Comparison of ENCODE assay signal across 24 mouse cellular contexts in the genomic region with DNA sequence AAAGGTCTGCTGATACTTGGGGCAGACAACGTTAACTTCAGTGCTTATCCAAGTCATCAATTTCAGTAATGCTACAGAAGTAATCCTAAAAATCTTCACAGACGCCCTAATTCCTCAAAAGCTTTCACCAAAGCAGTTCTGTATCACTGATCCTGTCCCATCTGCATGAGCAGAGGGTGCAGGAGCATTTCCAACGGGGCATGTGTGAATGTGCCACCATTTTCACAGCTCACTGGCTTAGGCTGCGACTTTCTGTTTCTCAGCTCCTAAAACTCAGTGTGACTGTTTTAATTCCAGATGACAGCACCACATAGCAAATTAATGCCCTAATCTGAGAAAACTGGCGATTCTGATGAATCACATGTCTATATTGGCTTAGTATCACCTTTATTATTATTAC.
DNase-seq lines count a peak whose midpoint lies in the region; ATAC-seq and TF ChIP-seq lines count a peak whose summit lies in the region.
"Had no signal": no experiment of that assay in that cellular context is flagged by ENCODE, and none has a peak within 500 bp of the region (broad histone marks: within the 10 kb centered on the region; RNA-seq: fewer than 3 reads in every experiment).

No protein-coding gene starts in this region.

- peak; percentile 48 to 56 for DNase-seq in cerebellum, postnatal 10 days
- no peak for DNase-seq in cerebellum, postnatal 4 days (ENCODE audit: low spot score in 2 of 2)
- no peak for DNase-seq in forebrain, embryonic 10.5 days (ENCODE audit: extremely low spot score, low spot score)
- DNase-seq in layer of hippocampus, adult 2 months (ENCODE audit: low spot score in 2 of 2): peak in 1 of 2 experiments; percentile 41
- no peak for DNase-seq in layer of hippocampus, adult 11-12 months (ENCODE audit: low spot score)
- DNase-seq in retina, embryonic 14.5 days (ENCODE audit: low spot score): peak; percentile 6
- DNase-seq in retina, postnatal 1 day: no peak
- DNase-seq: adrenal gland, postnatal 10 days; adrenal gland, postnatal 36 days; cerebellum, adult 11 months; cerebellum, adult 2 months; cerebellum, postnatal 25 days; embryo, embryonic 11 days; gastrocnemius, postnatal 25 days; heart, adult 2 months had no signal

- H3K27me3 ChIP-seq in forebrain, embryonic 16.5 days (replicated peaks; ENCODE audit: control insufficient read depth, insufficient read depth, low read length): no peaks in the 10 kb centered on the region
- no peaks in the 10 kb centered on the region for H3K27me3 ChIP-seq in forebrain, embryonic 10.5 days (ENCODE audit: poor library complexity, severe bottlenecking)
- H3K27me3 ChIP-seq: embryonic facial prominence, embryonic 13.5 days; hindbrain, embryonic 12.5 days; hindbrain, embryonic 15.5 days had no signal

- H3K4me2 ChIP-seq in forebrain, embryonic 16.5 days (ENCODE audit: low read length): no peak overlapping the region
- H3K4me2 ChIP-seq: embryonic facial prominence, embryonic 13.5 days; hindbrain, embryonic 12.5 days; hindbrain, embryonic 15.5 days had no signal

- no peaks in the 10 kb centered on the region for H3K36me3 ChIP-seq in forebrain, embryonic 16.5 days (ENCODE audit: control insufficient read depth, insufficient read depth)
- H3K36me3 ChIP-seq in forebrain, embryonic 10.5 days (replicated peaks): no peaks in the 10 kb centered on the region
- H3K36me3 ChIP-seq: embryonic facial prominence, embryonic 10.5 days; embryonic facial prominence, embryonic 13.5 days; heart, embryonic 10.5 days; hindbrain, embryonic 12.5 days; hindbrain, embryonic 15.5 days had no signal

- peak; percentile 26; the same call in 1 of the 2 replicates for ATAC-seq in forebrain, embryonic 16.5 days
- ATAC-seq: activated CD4-positive, CD25-positive, alpha-beta regulatory T cell, adult 4 months; intestine, postnatal 0 days had no signal

- H3K9ac ChIP-seq in forebrain, embryonic 16.5 days (replicated peaks; ENCODE audit: low read depth, low read length): no peak overlapping the region
- H3K9ac ChIP-seq: embryonic facial prominence, embryonic 13.5 days; hindbrain, embryonic 12.5 days; hindbrain, embryonic 15.5 days had no signal

- 60% methylated on average over 5 of the region's 5 CpGs for WGBS in forebrain, embryonic 16.5 days
- WGBS in forebrain, embryonic 10.5 days: 80% methylated on average over 5 of the region's 5 CpGs

- H3K27ac ChIP-seq in forebrain, embryonic 16.5 days (ENCODE audit: low read length): no peak overlapping the region
- H3K27ac ChIP-seq in forebrain, embryonic 10.5 days: no peak overlapping the region
- H3K27ac ChIP-seq in layer of hippocampus, adult 2 months: peak overlapping the region; percentile 25; the same call in 1 of the 2 replicates
- H3K27ac ChIP-seq: embryonic facial prominence, embryonic 10.5 days; embryonic facial prominence, embryonic 13.5 days; heart, adult 2 months; heart, embryonic 10.5 days; hindbrain, embryonic 12.5 days; hindbrain, embryonic 15.5 days had no signal

- H3K9me3 ChIP-seq in forebrain, embryonic 16.5 days (ENCODE audit: control insufficient read depth, low read length): no peaks in the 10 kb centered on the region
- no peaks in the 10 kb centered on the region for H3K9me3 ChIP-seq in forebrain, embryonic 10.5 days
- H3K9me3 ChIP-seq: embryonic facial prominence, embryonic 10.5 days; heart, embryonic 10.5 days; hindbrain, embryonic 12.5 days; hindbrain, embryonic 15.5 days had no signal

- TF ChIP-seq CTCF in layer of hippocampus, adult 2 months (conservative IDR thresholded peaks at IDR 0.05): no peak

- no peak overlapping the region for H3K4me3 ChIP-seq in forebrain, embryonic 16.5 days (replicated peaks; ENCODE audit: low read length)
- H3K4me3 ChIP-seq in forebrain, embryonic 10.5 days: no peak overlapping the region
- no peak overlapping the region for H3K4me3 ChIP-seq in layer of hippocampus, adult 2 months
- H3K4me3 ChIP-seq: embryonic facial prominence, embryonic 10.5 days; embryonic facial prominence, embryonic 13.5 days; erythroblast, embryonic 14.5 days; heart, adult 2 months; heart, embryonic 10.5 days; hindbrain, embryonic 12.5 days; hindbrain, embryonic 15.5 days had no signal

- H3K4me1 ChIP-seq in forebrain, embryonic 16.5 days (replicated peaks; ENCODE audit: control insufficient read depth, insufficient read depth, low read length): peaks cover 5% of the 10 kb centered on the region
- H3K4me1 ChIP-seq in forebrain, embryonic 10.5 days: peaks cover 15% of the 10 kb centered on the region
- H3K4me1 ChIP-seq: embryonic facial prominence, embryonic 10.5 days; heart, embryonic 10.5 days had no signal

Comparison
In these comparisons a context has a peak if more than half of its experiments do, and no peak if none do; other contexts are left out.
1. DNase-seq: peak in cerebellum, postnatal 10 days (2 of 2) and retina, embryonic 14.5 days (single experiment); none in cerebellum, postnatal 4 days (0 of 2), forebrain, embryonic 10.5 days (single experiment), layer of hippocampus, adult 11-12 months (single experiment) and retina, postnatal 1 day (single experiment).